Mouse (Mus musculus) MEL (cell line): Measurements from ENCODE around the gene Chuk.

Experiments used
- CHD1 ChIP-seq: IDR thresholded peaks from 2 replicates; pipeline ENCODE4 v1.6.1; 2012; ENCODE audit warnings: low read depth, mild to moderate bottlenecking, inconsistent platforms, low read length, improper control_type of control experiment
- CHD2 ChIP-seq: IDR thresholded peaks from 2 replicates; pipeline ENCODE4 v1.6.1; 2011; ENCODE audit warnings: low read length, improper control_type of control experiment
- CTCF ChIP-seq, 3 experiments: IDR thresholded peaks in 2 of 3; conservative IDR thresholded peaks in 1 of 3; 2 replicates each; pipeline ENCODE4 v1.5.1; 2011 to 2012; ENCODE audit warnings: low read length in 3 of 3, low read depth in 2 of 3, mild to moderate bottlenecking in 2 of 3, improper control_type of control experiment in 1 of 3, inconsistent platforms in 1 of 3, mixed read lengths in 1 of 3, moderate library complexity in 1 of 3; ENCODE audit not compliant: control insufficient read depth in 1 of 3, insufficient read depth in 1 of 3, poor library complexity in 1 of 3, severe bottlenecking in 1 of 3
- E2F4 ChIP-seq: IDR thresholded peaks from 2 replicates; pipeline ENCODE4 v1.6.1; 2011; ENCODE audit warnings: low read depth, low read length, improper control_type of control experiment, borderline replicate concordance
- MAX ChIP-seq: IDR thresholded peaks from 2 replicates; pipeline ENCODE4 v1.6.1; 2011; ENCODE audit warnings: low read length, improper control_type of control experiment
- MAZ ChIP-seq: IDR thresholded peaks from 2 replicates; pipeline ENCODE4 v1.6.1; 2012; ENCODE audit warnings: low read depth, mild to moderate bottlenecking, inconsistent platforms, low read length, improper control_type of control experiment
- NRF1 ChIP-seq: IDR thresholded peaks from 2 replicates; pipeline ENCODE4 v1.6.1; 2014; ENCODE audit warnings: low read depth, mild to moderate bottlenecking, inconsistent platforms, low read length, improper control_type of control experiment, moderate library complexity; ENCODE audit not compliant: poor library complexity, insufficient read depth, severe bottlenecking
- POLR2A ChIP-seq, 2 experiments: IDR thresholded peaks; 2 replicates each; pipeline ENCODE4 v1.6.1; 2011 to 2012; ENCODE audit warnings: low read length in 2 of 2, mild to moderate bottlenecking in 2 of 2, control low read depth in 1 of 2, improper control_type of control experiment in 1 of 2, low read depth in 1 of 2, moderate library complexity in 1 of 2; ENCODE audit not compliant: control insufficient read depth in 1 of 2, insufficient read depth in 1 of 2, poor library complexity in 1 of 2
- RAD21 ChIP-seq: IDR thresholded peaks from 2 replicates; pipeline ENCODE4 v1.6.1; 2011; ENCODE audit warnings: mild to moderate bottlenecking, low read depth, low read length, improper control_type of control experiment
- SIN3A ChIP-seq: IDR thresholded peaks from 2 replicates; pipeline ENCODE4 v1.6.1; 2012; ENCODE audit warnings: low read length, improper control_type of control experiment, inconsistent platforms
- SMC3 ChIP-seq: IDR thresholded peaks from 2 replicates; pipeline ENCODE4 v1.6.1; 2011; ENCODE audit warnings: low read depth, low read length, improper control_type of control experiment
- TAL1 ChIP-seq: IDR thresholded peaks from 2 replicates; pipeline ENCODE4 v1.6.1; 2012; ENCODE audit warnings: mild to moderate bottlenecking, inconsistent platforms, low read length, moderate library complexity, mixed read lengths
- ZC3H11A ChIP-seq: IDR thresholded peaks from 2 replicates; pipeline ENCODE4 v1.6.1; 2012; ENCODE audit warnings: low read depth, mild to moderate bottlenecking, inconsistent platforms, low read length, improper control_type of control experiment

GRCm38 (mm10) chr19:44103001-44103400, 4.3 kb downstream of the Chuk start:
- no peak for TF ChIP-seq CTCF (IDR thresholded peaks at IDR 0.05 in 2 of 3, conservative IDR thresholded peaks at IDR 0.05 in 1 of 3; ENCODE audit: control insufficient read depth in 1 of 3, insufficient read depth in 1 of 3, low read depth in 2 of 3, low read length in 3 of 3, poor library complexity in 1 of 3, severe bottlenecking in 1 of 3)
- TF ChIP-seq SMC3 = no peak
- no peak for TF ChIP-seq POLR2A (IDR thresholded peaks at IDR 0.05; ENCODE audit: control insufficient read depth in 1 of 2, insufficient read depth in 1 of 2, low read depth in 1 of 2, low read length in 2 of 2, poor library complexity in 1 of 2)
- TF ChIP-seq E2F4 = no peak
- TF ChIP-seq RAD21 = no peak
- TF ChIP-seq ZC3H11A = no peak
- no peak for TF ChIP-seq MAZ
- TF ChIP-seq TAL1 = no peak
- no peak for TF ChIP-seq CHD2
- TF ChIP-seq SIN3A = no peak
- TF ChIP-seq CHD1 = no peak
- no peak for TF ChIP-seq MAX
- TF ChIP-seq NRF1 = no peak
